Mouse (Mus musculus) gastrocnemius, postnatal 10 days (tissue): ENCODE data around the gene Olfr430. TPM values are rescaled to one million over a fixed set of nuclear protein-coding genes. Genes with fewer than 3 reads are reported as not detected.
"Not testable (repeated sequence)": the region's sequence is repeated elsewhere in the genome, so short reads cannot be mapped to it uniquely, and the experiment has no call there.

Experiments used
- DNase-seq: peaks from one replicate; pipeline ENCODE4 v3.0.0; 2021; ENCODE audit warnings: mixed read lengths
- long read RNA-seq, 2 experiments: library from polyadenylated mRNA; stranded (forward); transcript quantifications; one replicate each; pipeline ENCODE4 v2.0.0; 2021
- total RNA-seq, 2 experiments: library from RNA; stranded (reverse); gene quantifications; 2 replicates each; pipeline ENCODE4 v1.2.3; 2021

Olfr430 gene
- total RNA-seq, result not detected
- long read RNA-seq, experiment 1, result 0 reads
- long read RNA-seq, experiment 2, result 0 reads

- no peak for DNase-seq
These were observed at the start of gene Olfr430 for GRCm38 (mm10) chr1:174066305-174066704. Olfr430 (plus strand) TSS chr1:174066605.

- no peak for DNase-seq
These were observed 34.7 kb upstream of the Olfr430 start, which contains the start of gene Ifi205 for GRCm38 (mm10) chr1:174031698-174032097. Ifi205 (minus strand) TSS chr1:174031810.

GRCm38 (mm10) chr1:174035841-174036240, 30.6 kb upstream of the Olfr430 start:
- no peak for DNase-seq

- DNase-seq, result no peak
These were observed 27.9 kb upstream of the Olfr430 start for GRCm38 (mm10) chr1:174038480-174038879.

GRCm38 (mm10) chr1:174040523-174041177, 25.8 kb upstream of the Olfr430 start, which contains the start of gene Olfr433:
Olfr433 (plus strand) TSS chr1:174040705.
- DNase-seq, result peak; percentile 43

- not testable (repeated sequence) for DNase-seq
These were observed 24.1 kb upstream of the Olfr430 start for GRCm38 (mm10) chr1:174042091-174042884.

- DNase-seq, result no peak
These were observed 22.0 kb upstream of the Olfr430 start for GRCm38 (mm10) chr1:174044431-174044830.

GRCm38 (mm10) chr1:174048227-174048626, 18.2 kb upstream of the Olfr430 start:
- not testable (repeated sequence) for DNase-seq

- DNase-seq, result no peak
These were observed 17.5 kb upstream of the Olfr430 start, which contains the start of gene Olfr432 for GRCm38 (mm10) chr1:174048893-174049292. Olfr432 (plus strand) TSS chr1:174049205.

GRCm38 (mm10) chr1:174049357-174049756, 17.0 kb upstream of the Olfr430 start:
- not testable (repeated sequence) for DNase-seq

- DNase-seq, result no peak
These were observed 15.9 kb upstream of the Olfr430 start for GRCm38 (mm10) chr1:174050532-174050931.

- DNase-seq, result no peak
These were observed 14.9 kb upstream of the Olfr430 start for GRCm38 (mm10) chr1:174051515-174051914.

GRCm38 (mm10) chr1:174051931-174052536, 14.4 kb upstream of the Olfr430 start:
- DNase-seq, result no peak

GRCm38 (mm10) chr1:174052981-174053380, 13.4 kb upstream of the Olfr430 start:
- DNase-seq, result no peak

GRCm38 (mm10) chr1:174055248-174055647, 11.2 kb upstream of the Olfr430 start:
- DNase-seq, result no peak

- no peak for DNase-seq
These were observed 17.6 kb downstream of the Olfr430 start, which contains the start of gene Olfr429 for GRCm38 (mm10) chr1:174084031-174084430. Olfr429 (plus strand) TSS chr1:174084331.

GRCm38 (mm10) chr1:174096591-174096990, 30.2 kb downstream of the Olfr430 start, which contains the start of gene Olfr427:
Olfr427 (plus strand) TSS chr1:174096891.
- DNase-seq, result no peak

- DNase-seq, result no peak
These were observed 37.3 kb downstream of the Olfr430 start for GRCm38 (mm10) chr1:174103735-174104134.

GRCm38 (mm10) chr1:174121062-174121461, 54.7 kb downstream of the Olfr430 start, which contains the start of gene Olfr231:
Olfr231 (minus strand) TSS chr1:174121162.
- DNase-seq, result no peak
